Mouse (Mus musculus): ENCODE measurements around the gene Zfp292.
A peak's percentile ranks its signal among the peaks of the same experiment; 100 is the strongest.
"Not testable (repeated sequence)": the region's sequence is repeated elsewhere in the genome, so short reads cannot be mapped to it uniquely, and the experiment has no call there.

The Zfp292 gene

DNA sequence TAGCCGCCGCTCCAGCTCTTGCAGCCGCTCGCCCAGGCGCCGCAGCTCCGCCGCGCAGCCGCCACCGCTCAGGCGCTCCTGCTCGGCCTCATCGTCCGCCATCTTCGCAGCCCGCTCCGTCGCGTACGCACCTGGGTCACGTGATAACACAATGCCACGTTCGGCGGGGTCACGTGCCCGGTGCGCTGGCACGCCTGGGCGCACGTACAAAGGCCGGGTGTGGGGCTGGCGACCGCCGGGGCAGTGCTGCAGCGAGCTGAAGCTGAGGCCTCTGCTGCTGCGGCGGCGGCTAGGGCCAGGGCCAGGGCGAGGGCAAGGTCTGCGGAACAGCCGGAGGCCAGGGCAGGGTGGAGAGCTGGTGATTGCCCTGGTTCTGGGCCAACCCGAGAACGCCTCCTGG is at the start of gene Zfp292:
Gene Zfp292 (minus strand): TSS at position 143 of the 400 bp plus-strand sequence.
- DNase-seq, result peak; percentile 94

DNA sequence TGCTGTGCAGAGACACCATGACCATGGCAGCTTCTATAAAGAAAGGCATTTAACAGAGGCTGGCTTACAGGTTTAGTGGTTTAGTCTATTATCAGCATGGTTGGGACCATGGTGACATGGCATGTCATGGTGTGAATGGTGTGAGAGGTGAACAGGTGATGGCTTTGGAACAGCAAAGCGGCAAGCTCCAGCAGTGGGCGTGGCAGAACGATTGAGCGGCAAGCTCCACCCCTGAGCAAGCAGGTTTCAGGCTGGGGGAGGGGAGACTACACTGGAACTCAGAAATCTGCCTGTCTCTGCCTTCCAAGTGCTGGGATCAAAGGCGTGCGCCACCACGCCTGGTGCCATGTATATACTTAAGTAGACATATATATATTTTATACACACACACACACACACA is 45.6 kb upstream of the Zfp292 start:
- not testable (repeated sequence) for DNase-seq

DNA sequence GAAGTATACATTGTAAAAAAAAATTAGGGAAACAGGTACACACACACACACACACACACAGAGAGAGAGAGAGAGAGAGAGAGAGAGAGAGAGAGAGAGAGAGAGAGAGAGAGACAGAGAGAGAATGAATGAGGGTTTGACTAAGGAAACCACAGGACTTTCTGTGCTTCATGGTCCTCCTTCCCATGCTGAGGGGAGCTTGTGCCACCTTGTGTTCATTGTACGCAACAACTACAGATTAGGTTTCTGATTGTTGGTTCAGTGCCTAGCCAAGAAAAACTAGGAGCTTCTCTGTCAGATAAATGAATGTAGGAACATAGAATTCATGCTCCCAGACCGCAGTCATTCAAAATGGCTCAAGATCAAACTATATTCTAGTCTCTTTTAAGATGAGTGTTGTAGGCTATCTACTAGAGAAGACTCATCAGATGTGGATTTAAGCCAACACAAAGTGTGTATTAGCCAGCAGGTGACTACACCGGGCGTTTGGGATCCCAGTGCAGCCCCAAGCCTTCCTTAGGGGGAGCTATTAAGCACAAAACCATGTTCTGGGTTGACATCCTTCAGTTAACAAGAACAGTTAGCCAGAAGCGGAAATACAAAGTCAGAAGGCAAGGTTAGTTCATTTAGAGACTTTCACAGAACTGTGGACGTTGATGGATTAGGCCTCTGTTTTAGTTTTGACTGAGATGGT is 39.6 kb upstream of the Zfp292 start:
- peak; percentile 16 for DNase-seq

DNA sequence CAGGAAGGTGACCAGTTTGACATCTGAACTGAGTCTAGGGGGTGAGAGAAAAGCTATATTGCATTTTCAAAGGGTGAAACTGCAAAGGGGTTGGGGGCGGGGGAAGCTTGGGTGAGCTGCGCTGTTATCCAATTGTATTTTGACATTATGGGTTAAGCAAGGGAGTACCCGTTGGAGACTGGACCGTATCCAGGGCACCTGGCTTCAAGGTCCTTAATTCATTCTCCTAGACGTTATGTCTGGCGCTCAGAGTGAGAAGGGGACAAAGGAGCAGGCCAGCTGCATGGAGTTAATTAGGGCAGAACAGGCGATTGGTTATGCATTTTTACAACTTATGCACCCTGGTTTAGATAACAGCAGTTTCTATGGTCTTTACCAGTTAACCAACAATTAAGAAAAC is 34.6 kb upstream of the Zfp292 start:
- no peak for DNase-seq

DNA sequence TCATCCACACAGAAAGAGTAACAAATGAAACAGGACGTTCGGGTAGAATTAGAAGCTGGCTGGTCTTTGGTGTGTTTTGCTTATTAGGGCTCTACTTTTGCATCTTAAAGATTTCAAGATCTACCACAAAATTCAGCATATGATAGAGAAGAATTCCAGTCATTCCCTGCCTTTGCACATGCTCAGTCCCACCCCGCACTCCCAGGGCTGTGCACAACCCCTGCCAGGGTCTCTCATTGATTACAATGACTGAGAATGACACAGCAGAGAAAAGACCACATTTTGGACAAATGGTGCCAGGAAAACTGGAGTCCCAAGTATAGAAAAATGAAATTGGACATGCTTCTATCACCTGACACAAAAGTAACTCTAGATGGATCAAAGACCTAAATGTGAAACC is 29.4 kb upstream of the Zfp292 start:
- no peak for DNase-seq

DNA sequence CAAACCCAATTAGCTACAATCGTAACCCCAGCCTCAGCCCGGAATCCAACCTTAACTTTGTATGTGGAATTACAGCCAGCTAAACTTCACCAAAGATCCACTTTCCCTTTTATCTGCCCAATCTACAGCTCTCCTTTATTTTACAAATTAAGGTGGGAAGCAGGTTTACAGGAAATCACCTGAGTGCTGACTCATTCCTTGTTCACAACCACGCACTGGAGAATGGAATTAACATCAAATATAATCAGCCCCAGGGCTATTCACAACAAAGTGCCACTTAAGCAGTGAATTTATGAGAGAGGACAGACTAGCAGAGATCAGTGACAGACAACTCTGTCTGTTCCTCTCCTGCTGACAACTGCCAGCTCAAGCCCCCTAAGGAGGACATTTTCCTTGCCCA is 28.6 kb upstream of the Zfp292 start:
- DNase-seq, result no peak

DNA sequence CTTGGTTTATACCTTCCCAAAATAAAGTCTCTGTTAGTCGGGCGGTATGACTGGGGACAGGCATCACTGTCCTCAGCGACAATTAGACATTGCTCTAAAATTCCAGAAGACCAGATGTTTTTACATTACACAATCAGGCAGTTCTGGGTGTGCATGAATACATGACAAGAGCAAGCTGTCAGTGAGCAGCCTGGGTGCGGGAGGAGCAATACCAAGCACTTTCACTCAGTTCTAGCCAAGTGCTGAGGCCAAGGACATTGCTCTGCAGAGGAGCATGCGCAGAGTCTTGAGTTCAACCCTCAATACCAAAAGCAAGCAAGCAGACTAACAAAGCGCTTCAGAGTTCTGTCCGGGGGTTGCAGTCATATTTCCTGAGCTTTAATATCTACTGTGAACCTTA is 25.4 kb upstream of the Zfp292 start:
- no peak for DNase-seq

DNA sequence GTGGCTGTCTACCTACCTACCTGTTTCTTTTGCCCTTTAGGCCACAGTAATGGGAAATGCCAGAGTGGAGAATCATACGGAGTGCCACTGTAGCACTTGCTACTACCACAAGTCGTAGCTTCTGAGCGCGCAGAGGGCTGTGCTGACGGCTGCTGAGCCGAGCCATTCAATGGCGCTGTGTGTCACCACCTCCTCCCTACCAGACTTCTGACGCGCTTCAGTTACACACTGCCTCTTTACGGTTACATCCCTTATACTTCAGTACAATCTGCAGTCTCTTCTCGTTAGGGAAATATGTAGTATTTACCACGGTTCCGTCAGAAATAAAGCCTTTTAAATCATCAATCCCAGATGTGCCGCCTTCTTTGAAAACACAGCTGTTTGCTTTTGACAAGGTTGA is 24.3 kb upstream of the Zfp292 start:
- DNase-seq, result no peak

DNA sequence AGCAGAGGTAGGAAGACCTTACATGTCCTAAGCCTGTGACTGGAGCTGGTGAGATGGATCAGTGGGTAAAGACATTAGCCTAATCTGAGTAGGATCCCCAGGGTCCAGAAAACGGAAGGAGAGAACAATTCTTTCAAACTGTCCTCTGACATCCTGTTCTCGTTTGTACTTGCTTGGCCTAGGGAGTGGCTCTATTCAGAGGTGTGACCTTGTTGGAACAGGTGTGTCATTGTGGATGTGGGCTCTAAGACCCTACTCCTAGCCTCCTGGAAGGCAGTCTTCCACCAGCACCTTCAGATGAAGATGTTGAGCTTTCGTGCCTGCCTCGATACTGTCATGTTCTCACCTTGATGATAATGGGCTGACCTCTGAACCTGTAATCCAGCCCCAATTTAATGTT is 23.4 kb upstream of the Zfp292 start:
- no peak for DNase-seq

DNA sequence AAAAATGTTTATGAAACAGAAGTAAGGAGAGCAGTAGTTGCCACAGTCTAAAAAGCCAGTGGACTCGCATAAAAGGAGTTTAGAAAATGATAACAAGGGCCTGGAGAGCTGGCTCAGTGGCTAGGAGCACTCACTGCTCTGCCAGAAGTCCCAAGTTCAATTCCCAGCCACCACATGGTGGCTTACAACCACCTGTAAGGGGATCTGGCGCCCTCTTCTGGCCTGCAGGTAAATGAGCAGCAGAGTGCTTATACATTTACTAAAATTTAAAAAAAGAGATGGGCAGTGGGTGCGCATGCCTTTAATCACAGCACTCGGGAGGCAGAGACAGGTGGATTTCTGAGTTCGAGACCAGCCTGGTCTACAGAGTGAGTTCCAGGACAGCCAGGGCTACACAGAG is 22.6 kb upstream of the Zfp292 start:
- DNase-seq, result peak; percentile 64

DNA sequence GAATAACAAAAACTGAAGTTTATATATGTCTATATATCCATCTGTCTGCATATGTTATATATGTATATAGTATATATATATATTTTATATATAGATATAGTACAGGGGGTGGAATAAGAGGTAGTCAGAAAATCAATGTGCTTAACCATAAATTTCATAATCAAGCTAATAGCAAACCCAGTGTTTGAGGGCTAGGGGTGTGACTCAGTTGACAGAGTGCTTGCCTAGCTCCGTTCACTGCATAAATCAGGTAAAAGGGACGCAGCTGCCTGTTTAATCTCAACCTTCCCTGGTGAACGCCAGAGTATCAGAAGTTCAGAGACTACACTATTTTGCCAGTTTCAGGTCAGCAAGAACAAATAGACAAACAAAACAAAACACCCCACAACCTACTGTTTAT is 18.8 kb upstream of the Zfp292 start:
- not testable (repeated sequence) for DNase-seq

DNA sequence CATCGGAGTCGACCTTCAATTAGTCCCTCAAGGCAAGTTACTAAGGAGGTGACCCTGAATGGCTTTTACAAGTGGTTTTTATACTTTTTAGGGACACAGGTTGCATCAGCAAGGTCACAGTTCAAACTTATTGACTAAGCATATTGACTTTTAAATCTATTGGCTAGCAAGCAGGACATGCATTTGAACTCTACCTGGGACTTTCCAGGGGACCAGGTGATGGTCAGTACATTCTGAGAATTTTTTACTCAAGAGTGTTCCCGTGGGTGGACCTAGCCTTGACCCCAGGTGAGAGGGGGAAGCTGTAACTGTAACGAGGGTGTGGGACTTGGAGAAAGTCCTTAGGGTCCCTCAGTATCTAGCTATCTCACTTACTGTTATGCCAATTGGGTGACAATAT is 18.4 kb upstream of the Zfp292 start:
- no peak for DNase-seq

DNA sequence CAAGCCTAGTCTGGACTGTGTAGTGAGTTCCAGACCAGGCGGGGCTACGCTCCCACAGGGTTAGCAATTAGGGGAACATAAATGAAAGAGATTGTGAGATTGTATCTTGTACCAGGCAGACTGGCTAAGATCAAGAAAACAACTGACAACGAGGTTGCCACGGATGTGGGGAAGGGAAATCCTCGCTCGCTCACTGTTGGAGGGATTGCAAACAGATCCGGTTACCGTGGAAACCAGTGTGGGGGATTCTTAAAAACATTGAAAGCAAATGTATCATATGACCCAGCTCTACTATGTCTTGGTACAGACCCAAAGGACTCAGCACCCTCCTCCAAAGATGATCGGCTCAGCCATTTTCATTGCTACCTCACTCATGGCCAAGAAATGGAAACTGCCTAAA is 17.4 kb upstream of the Zfp292 start:
- no peak for DNase-seq

DNA sequence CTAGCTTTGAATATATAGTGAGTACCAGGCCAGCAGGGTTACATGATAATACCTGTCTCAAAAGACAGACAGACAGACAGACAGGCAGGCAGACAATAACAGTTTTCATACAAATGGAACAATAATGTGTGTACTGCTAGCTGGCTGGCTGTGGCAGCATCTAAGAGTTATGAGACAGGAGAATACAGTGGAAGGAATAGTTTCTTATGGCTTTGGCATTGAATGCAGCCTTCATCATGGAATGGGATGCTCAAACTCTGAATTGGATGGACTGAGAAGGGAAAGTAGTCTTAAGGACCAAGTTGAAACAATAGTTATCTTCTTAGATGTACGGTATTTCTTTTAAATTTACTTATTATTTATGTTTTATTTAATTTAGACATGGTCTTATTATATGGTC is 16.6 kb upstream of the Zfp292 start:
- DNase-seq, result no peak

DNA sequence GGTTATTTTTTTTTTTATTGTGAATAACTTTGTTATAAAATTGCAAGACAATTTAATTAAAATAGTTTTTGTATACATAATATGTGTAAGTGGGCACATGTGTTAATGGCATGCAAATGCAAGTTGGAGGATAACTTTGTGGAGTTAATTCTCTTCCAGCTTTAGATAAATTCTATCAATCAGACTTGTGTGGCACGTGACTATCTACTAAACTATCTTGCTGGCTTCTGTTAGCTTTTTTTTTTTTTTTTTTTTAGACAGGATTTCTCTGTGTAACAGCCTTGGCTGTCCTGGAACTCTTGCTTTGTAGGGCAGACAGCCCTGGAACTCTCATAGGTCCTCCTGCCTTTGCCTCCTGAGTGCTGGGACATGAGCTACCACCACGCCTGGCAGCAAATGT is 15.7 kb upstream of the Zfp292 start:
- no peak for DNase-seq

DNA sequence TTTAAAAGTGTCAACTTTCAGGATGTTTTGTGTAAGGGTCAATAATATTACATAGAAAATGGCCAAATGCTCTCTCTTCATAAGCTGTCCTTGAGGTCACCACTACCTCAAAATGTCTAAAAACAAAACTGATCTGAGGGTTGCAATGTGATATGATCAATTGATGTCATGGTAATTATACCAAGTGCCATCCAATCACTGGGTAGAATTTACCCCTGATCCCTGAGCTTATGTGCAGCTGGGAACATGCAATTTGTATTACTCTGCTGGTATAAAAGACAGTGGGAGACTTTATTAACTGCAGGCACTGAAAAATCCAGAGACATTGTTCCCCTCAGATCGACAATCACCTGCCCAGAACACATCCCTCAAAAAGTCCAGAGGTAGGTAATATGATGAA is 10.7 kb upstream of the Zfp292 start, which contains the start of gene Cga:
Gene Cga (plus strand): TSS at position 301 of the 400 bp plus-strand sequence.
- no peak for DNase-seq

DNA sequence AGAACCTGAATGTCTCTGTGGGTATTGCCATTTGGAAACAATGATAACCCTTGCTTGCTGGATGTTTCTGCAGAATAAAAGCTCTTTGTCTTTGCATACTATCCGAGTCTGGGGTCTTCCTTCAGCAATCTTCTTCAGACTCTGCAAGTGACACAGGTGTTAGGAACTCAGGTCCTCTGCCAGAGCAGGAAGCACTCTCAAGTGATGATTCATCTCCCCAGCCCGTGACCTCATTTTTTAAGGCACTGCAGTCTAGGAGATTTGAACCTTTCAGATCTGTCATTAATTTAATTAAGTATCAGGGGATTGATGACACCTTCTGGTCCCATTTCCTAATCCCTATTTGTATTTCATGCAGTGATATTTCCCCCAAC is 7.0 kb upstream of the Zfp292 start:
- no peak for DNase-seq

DNA sequence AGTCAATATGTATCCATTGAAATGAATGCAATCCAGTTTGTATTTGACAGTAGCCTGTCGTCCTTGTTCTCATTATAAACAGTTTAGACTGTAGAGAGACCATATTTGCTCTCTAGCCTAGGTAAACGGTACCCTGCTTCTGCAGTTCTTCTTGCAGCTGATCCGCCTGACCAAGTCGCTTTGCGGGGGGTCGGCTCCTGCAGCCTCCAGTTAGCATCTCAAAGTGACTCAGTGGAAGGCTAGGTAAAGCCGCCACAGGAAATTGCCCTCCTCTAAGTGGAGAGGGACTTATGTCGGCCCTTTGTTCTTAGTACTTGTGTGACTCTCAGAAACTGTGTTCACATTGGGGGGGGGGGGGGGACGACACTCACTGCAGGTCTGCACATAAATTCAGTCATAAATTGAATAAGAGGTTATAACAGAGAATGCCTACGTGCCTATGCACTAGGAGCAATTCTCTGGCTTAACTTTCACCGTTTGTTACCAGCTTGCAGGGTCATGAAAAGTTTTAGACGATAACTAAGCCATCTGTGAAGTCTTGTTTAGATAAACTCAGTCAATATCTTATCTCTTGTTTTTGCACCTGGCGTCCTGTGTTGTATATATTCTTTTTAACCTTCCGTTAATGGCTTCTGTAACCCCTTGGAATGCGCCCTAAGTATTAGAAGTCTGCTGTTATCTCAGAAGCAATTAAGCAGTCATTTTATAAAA is 6.5 kb upstream of the Zfp292 start:
- no peak for DNase-seq

DNA sequence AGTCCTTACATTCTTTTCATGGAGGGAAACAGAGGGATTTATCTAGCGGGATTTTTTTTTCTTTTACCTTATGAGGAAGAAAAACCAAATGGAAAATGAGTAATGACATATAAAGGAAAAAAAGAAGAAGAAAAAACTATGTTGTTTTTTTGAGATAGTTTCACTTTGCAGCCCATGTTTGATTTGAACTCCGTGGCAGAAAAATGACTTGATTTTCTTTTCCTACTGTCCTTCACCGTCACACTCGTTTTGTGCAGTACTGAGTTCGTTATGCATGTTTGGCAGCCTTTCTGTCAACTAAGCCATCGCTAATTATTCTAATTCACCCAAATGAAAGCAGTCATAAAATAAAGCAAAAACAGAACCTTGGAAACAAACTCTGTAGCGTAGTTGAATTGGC is 4.5 kb upstream of the Zfp292 start:
- DNase-seq, result no peak

DNA sequence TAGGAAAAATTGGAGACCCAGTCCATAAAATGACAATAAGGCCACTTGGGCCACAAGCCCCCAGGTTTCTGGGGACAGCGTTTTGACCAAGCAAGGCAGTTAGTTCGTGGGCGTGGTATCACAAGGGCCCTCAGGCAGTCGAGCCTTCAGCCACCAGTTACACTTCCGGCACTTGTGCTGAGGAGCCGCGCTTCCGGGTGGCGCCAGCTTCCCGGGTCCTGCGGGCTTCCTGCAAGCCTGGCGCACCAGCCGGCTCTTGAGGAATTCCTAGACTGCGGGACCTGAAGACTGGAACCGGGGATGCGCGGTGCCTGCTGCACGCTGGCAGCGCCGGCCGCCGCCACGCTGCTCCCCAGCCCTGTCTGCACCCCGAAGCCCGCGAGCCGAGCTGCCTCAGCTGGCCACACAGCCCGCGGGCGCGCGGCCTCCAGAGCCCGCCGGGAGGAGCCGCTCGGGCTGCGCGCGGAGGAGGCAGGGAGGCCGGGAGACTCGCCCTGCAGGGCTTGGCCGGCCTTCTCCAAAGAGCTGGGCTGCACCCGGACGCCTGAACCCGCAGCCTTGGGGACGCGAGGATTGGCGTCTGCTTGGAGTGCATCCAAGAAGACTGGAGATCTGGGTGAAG is 3.8 kb upstream of the Zfp292 start:
- DNase-seq, result peak; percentile 89

DNA sequence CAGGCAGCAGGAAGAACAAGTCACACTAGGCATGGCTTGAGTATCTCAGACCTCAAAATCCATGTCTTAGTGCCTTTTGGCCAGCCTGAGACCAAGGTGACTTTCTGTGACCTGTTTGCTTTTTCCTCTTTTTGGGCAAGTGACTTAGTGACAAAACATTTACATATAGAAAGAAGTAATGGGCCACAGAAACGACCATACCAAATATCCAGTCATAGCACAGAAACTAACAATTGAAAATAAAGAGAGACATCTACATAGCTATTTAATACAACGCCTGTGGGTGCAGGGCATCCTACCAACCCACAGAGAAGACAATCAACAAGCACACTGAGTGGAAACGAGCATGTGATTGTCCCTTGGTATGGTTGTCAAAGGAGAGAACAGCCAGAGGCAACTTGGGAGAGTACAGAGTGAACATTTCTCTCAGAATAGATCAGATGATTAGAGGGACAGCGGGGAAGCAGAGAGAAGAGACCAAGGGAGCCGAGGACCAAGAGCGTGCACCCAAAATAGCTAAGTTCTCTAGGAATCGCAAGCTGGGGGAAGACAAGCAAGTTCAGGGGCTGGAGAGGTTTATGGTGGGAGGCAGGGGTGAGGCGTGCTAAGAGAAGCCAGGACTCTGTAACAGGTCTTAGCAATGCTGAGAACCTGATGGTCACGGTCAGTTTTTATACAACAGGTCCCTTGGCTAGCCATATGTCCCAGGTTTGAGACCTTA is 3.0 kb upstream of the Zfp292 start:
- DNase-seq, result no peak

DNA sequence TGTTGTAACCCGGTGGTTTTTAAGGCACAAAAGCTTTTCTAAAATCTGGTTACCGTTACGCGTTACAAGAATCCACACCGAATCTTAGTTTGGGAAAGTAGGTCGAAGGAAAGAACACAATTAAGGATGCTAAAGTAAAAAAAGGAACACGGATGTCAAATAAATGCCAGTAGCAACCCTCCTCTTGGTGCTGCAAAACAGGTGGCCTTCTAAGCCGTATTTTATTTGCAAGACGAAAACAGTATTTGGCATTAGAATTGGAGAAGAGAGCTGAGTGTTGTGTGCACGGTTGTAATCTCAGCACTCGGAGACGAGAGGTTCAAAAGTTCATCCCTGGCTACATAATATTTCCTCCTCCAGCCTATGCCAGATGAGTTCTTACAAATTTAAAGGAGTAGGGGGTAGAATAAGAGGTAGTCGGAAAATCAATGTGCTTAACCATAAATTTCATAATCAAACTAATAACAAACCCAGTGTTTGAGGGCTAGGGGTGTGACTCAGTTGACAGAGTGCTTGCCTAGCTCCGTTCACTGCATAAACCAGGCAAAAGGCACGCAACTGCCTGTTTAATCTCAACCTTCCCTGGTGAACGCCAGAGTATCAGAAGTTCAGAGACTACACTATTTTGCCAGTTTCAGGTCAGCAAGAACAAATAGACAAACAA is 738 bp upstream of the Zfp292 start:
- no peak for DNase-seq

DNA sequence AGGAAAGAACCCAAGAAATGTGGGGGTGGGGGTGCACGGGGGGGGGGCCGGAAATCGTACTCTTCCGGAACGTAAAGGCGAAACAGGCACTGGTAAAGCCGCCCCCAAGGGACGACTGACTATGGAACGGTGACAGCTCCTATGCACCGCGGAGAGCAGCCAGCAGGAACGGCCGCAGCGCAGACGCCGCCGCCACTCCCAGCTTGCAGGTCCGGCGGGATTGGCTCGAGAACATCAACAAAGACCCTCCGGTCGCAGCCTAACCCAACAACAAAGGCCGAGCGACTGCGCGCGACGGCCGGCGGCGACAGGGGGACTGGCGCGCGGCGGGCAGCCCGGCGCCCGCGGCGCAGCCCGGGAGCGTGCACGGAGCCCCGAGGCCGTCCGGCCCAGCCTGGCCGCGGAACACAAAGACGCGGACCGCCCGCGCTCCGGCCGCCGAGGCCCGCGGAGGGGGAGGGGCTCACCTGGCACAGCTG is 430 bp downstream of the Zfp292 start:
- peak; percentile 68 for DNase-seq

All from liver (tissue).